Mouse (Mus musculus): Measurements from ENCODE around the gene Mettl4.

Mettl4 gene

DNA sequence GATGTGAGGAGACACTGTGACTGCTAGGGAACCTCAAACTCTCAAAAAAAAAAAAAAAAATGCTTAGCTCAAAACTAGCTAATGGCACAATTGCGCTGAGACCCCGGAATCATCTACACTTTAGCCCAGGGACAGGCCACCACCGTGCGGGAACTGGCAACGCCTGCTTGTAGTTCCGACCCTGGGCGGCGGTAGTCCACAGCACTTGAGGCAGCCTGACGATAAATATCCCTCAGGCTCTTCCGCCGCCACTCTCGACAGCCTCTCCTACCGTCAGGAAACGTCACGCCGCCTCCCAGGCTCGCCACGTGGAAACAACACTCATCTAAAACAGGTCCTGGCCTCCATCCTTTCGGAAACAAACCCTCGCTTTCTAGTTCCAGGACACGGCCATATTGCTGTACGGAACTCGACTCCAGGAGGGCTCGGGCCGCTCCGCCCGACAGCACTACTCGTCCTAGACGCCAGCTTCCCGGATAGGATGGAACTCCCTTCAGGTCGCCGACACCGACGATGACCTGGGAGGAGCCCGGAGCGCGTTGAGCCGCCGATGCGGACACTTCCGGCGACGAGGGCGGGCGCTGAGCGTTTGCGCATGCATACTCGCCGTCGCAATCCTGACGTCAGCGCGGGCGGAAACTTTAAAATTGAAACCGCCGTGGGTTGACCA lies at the start of gene Mettl4:
Mettl4 (minus strand) TSS at position 554 of the 670 bp plus-strand sequence.
- peak; percentile 93 for DNase-seq

DNA sequence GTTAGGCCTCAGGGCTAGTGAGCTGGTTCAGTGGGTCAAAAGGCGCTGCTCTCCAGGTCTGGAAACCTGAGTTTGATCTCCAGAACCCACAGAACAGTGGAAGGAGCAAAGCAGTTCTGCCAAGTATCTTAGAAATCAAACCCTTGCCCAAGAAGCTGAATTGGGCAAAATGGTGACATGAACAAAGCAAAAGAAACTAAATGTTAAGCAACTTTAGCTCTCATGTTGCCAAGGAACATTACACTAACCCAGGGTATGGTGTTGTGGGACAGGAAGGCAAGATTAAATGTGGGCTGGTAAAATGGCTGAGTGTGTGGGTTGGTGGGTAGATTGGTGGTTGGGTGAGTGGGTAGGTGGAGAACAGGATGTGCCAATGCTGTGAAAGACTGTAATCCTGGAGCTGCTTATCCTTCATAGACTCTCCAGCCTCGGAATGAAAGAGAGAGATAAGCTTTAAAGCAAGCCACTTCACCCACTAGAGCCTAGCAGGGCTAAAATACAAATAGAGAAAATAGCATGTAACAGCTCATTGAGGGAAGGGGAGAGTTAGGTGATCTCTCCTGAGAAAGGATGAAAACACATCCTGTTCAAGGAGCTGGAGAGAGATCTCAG lies 29.2 kb upstream of the Mettl4 start:
- no peak for DNase-seq

DNA sequence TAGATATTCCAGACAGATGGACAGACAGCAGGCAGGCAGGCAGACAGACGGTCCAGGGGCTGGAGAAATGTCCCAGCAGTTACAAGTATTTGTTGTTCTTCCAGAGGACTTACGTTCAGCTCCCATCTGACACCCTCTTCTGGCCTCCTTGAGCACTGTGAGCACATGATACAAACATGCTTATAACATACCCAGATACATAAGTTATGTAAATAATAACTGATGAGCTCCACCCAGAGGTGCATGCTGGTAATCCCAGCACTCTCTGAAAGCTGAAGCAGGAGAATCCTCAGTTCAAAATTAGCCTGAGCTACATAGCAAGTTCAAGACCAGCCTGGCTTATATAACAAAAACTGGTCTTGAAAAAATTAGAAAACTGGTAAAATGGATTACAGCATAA lies 18.7 kb upstream of the Mettl4 start:
- no peak for DNase-seq

DNA sequence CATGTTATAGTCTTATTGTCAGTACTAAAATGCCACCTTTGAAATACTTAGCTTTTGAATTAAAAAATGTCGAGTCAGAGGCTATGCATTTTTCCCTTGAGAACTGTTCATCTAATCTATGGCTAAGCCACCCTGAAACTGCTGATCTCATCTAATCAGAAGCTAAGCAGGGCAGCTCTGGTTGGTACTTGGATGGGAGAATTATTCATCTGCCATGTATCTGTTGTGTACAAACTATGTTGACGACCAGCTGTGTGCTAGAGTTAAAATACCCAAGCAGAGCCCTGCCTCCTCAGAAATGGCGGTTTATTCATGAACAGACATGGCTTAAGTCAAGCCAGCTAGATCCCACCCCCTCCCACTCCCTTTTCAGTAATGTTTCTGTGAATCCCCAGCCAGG lies 14.9 kb upstream of the Mettl4 start:
- DNase-seq = no peak

DNA sequence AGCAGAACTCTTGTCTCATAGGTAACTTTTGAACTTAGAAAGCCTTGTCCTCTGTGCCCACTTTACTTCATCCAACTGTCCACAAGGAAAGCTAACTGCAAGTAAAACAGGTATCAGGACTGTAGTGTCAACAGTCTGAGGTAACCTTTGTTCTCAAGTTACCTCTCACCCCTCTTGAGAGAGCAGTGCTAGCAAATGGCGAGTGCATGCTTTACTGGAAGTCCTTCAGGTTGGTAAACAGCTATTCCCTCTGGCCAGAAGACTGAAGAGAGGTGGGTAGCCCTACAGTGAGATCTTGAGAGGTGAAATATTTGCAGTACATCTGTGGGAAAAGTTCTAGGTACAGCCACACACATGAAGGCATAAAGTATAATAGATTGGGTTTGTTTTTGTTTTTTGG lies 14.2 kb upstream of the Mettl4 start:
- no peak for DNase-seq

- no peak for DNase-seq
These were observed 12.6 kb upstream of the Mettl4 start for GRCm38 (mm10) chr17:94762405-94762804.

- no peak for DNase-seq
These were observed 414 bp upstream of the Mettl4 start for GRCm38 (mm10) chr17:94750136-94750729.

DNA sequence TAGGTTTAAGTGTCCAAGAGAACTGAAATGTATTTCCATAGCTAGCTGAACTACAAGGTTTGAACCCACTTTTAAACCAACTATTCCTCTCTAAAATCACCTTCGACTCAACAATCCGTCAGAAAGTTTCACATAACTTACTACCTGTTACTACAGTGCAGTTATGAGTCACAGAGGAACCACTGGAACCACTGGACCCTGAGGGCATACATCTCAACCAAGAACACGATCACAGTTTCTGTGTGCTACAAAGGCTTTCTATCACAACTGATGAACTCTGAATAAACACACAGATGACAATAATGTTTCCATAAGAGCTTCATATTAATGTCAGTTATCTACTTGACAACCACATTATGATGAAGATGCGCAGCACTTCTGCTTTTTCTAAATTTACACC lies 11.6 kb downstream of the Mettl4 start:
- DNase-seq = no peak

GRCm38 (mm10) chr17:94735885-94736284 lies 13.9 kb downstream of the Mettl4 start:
- no peak for DNase-seq

DNA sequence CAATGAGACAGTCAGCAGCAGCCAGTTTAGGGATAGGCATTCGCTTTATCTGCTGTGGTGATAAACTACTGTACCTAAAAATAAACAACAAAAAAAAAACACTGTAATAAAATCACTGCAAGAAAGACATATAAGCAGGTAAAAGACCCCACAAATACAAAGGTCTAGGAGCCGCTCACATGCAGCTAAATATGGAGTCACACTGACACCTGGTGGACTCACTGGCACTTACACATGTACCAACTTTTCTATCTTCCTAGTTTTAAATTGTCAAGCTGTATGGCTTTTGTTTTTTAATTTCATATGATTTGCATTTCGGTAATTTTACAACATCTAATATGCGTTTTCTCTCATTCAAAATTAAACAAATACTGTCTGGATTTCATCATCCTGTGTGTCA lies 14.4 kb downstream of the Mettl4 start:
- DNase-seq = peak; percentile 17

- DNase-seq = peak; percentile 40
These were observed 19.4 kb downstream of the Mettl4 start for GRCm38 (mm10) chr17:94730416-94730815.

DNA sequence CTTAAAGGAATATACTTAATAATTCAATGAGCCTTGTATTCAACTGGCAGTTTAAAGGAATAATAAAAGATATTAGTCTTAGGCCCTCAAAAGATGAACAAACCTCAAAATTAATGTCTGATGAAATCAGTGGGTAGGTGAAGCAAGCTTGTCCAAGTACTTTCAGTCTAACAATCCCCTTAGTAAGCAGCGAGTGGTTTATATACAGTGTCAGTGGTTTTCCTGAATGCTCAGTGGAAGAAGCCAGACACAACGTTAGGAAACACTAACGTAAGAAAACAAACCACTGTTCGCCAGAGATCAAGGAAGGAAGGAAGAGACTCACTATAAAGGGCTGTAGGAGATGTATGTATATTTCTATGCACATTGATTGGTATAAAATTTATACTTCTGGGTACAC lies 23.1 kb downstream of the Mettl4 start:
- DNase-seq = no peak

DNA sequence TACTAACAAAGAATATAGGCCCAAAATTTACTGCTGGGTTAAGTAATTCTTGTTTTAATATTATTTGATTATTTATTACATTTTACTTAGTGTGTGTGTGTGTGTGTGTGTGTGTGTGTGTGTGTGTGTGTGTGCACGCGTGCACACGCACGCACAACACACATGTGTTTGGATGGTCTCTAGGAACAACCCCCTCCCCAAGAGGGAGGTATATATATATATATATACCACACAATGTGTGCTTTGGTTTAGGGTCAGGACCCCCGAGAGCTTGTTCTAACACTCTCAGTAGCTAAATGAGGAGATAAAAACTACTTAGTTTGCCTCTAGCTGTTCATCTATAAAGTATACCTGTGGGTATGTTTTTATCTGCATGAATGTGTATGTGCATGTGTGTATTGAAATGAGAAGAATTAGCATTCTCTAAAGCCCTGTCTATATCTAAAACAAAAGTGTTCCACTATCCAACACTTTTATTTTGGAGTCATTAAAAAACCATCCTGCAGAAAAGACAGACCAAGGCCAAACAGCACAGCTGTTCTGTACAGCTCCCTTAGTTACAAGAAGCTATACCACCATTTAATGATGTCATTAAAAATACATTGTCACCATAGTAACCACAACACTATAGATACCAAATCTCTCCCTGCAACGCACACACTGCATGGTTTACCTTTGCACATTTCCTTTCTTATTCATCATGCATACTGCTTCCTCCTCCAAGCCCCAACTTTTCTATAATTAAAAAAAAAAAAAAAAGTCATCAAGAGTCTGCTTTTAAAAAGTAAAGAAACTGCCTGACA lies 76.1 kb downstream of the Mettl4 start:
- no peak for DNase-seq
